ENCODE assay signal across 8 mouse cellular contexts in the genomic region with DNA sequence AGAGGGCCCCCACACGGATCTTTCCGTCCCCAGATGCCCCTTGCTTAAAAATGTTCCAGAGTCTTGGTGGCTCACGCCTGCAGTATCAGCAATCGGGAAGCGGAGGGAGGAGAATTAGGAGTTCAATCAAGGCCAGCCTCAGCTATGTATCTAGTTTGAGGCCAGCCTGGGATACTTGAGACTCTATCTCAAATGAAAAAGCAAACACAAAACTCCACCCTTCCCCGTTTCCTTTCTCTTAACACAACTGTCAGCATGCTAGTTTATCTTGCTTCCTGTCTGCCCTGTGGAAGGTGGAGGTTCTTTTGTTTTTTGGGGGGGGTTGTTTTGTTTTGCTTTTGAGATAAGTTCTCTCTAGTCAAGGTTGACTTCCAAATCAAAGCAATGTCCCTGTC. TPM values are rescaled to one million over a fixed set of nuclear protein-coding genes. Genes with fewer than 3 reads are reported as not detected.
DNase-seq lines count a peak whose midpoint lies in the region; ATAC-seq lines count a peak whose summit lies in the region.

No protein-coding gene starts in this region.

- ATAC-seq in frontal cortex, adult (ENCODE audit: low TSS enrichment): peak; percentile 20; the same call in 1 of the 2 replicates
- no peak for ATAC-seq in hindbrain, embryonic 13.5 days (ENCODE audit: low FRiP score)

- WGBS in hindbrain, embryonic 13.5 days: 47% methylated on average over 6 of the region's 6 CpGs

- peak overlapping the region; percentile 67 for H3K4me2 ChIP-seq in hindbrain, embryonic 13.5 days

- peaks cover 10% of the 10 kb centered on the region for H3K4me1 ChIP-seq in hindbrain, embryonic 13.5 days (replicated peaks)

- H3K27ac ChIP-seq in hindbrain, embryonic 13.5 days: no peak overlapping the region

- H3K9ac ChIP-seq in hindbrain, embryonic 13.5 days: peak overlapping the region; percentile 47; the same call in 1 of the 2 replicates

- H3K27me3 ChIP-seq in hindbrain, embryonic 13.5 days: peaks cover 27% of the 10 kb centered on the region

- H3K36me3 ChIP-seq in hindbrain, embryonic 13.5 days: no peaks in the 10 kb centered on the region

- H3K4me3 ChIP-seq in hindbrain, embryonic 13.5 days: peak overlapping the region; percentile 39

- no peaks in the 10 kb centered on the region for H3K9me3 ChIP-seq in hindbrain, embryonic 13.5 days

- no peak for DNase-seq in frontal cortex, postnatal 14 days (ENCODE audit: low spot score in 2 of 2)
- peak; percentile 46 for DNase-seq in T-cell, adult 2 months (ENCODE audit: low spot score)
- DNase-seq in lung, postnatal 25 days (ENCODE audit: low spot score): peak; percentile 77
- no peak for DNase-seq in right cerebral cortex, postnatal 14 days
- no peak for DNase-seq in ovary, adult 18-20 months (ENCODE audit: low spot score)
- DNase-seq in cerebellum, postnatal 25 days: no peak

RNA-seq across cellular contexts. Expression of gene Adgre5, which starts 32.3 kb away (rescaled TPM):
- polyA plus RNA-seq in hindbrain, embryonic 13.5 days (2015; fragmentation: Nextera tagmentation; extraction: Ambion mirVana): 12.3 and 13.0 TPM in 2 replicates

RNA-seq across cellular contexts. Expression of gene Ddx39, which starts 58.5 kb away (rescaled TPM):
- 116 and 119 TPM in 2 replicates for polyA plus RNA-seq in hindbrain, embryonic 13.5 days (2015; fragmentation: Nextera tagmentation; extraction: Ambion mirVana)

Comparison
In these comparisons a context has a peak if more than half of its experiments do, and no peak if none do; other contexts are left out.
1. DNase-seq: peak in T-cell, adult 2 months (single experiment) and lung, postnatal 25 days (single experiment); none in frontal cortex, postnatal 14 days (0 of 2), right cerebral cortex, postnatal 14 days (single experiment), ovary, adult 18-20 months (single experiment) and cerebellum, postnatal 25 days (0 of 2).